Mouse (Mus musculus): ENCODE results near the gene Gm45808.

Gm45808 gene

DNA sequence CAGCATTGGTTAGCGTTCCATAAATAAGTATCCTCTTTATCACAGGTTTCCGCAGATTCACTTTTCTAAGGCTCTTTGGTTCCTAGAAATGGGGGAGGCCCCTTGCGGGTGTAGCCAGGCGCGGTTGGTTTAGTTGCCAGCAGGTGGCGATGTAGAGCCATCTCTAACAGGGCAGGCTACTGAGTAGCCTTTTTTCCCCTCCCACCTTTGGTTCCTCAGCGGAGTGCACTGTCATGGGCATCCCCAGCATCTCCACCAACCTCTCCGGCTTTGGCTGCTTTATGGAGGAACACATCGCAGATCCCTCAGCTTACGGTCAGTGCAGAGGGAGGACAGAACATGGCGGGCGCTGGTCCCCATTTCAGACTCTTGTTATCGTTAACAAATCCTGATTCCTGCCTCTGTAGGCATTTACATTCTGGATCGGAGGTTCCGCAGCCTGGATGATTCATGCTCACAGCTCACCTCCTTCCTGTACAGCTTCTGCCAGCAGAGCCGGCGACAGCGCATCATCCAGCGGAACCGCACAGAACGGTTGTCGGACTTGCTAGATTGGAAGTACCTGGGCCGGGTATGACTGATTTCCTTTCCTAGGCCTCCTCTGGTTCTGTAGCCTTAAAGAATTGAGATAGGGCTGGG lies 35.1 kb downstream of the Gm45808 start:
- peak; percentile 82 for ATAC-seq (ENCODE audit: low TSS enrichment)

DNA sequence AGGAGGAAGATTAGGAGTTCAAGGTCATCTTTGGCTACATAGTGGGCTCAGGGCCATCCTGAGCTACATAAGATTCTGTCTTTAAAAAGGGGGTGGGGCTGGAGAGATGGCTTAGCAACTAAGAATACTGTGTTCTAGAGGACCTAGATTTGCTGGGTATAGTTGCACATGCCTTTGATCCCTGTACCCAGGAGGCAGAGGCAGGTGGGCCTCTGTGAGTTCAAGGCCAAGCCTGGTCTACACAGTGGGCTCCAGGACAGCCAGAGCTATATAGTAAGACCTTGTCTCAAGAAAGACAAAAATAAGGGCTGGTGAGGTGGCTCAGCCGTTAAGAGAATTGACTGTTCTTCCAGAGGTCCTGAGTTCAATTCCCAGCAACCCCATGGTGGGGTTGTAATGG lies 36.6 kb downstream of the Gm45808 start:
- no peak for ATAC-seq (ENCODE audit: low TSS enrichment)

DNA sequence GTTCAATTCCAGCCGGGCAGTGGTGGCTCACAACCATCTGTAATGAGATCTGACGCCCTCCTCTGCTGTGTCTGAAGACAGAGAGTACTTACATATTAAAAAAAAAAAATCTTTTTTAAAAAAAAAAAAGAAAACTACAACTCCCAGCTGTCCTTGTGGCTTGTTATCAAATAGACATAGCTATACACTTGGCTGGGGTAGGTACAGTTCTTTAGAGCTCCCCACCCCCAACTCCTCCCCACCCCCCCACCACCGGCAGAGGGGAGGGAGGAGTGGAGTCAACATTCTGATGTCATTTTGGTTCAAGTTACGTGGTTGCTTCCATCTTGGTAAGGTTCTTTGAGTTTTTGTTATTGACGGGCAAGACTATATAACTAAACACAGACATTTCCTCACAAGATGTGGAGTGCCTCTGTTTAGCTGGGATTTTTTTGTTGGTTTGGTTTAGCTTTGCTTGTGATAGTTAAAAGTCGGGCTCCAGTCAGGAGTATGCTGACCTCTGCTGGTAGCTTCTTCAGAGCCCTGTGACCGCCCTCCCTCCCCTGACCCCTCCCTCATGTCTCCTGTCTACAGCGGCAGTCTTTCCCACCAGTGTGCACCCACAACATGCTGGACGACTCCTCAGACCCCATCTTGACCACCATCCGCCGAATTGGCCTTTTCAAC lies 39.2 kb downstream of the Gm45808 start:
- ATAC-seq (ENCODE audit: low TSS enrichment) = no peak

- ATAC-seq (ENCODE audit: low TSS enrichment) = no peak
These were observed 40.0 kb downstream of the Gm45808 start for GRCm38 (mm10) chr7:45446589-45446988.

DNA sequence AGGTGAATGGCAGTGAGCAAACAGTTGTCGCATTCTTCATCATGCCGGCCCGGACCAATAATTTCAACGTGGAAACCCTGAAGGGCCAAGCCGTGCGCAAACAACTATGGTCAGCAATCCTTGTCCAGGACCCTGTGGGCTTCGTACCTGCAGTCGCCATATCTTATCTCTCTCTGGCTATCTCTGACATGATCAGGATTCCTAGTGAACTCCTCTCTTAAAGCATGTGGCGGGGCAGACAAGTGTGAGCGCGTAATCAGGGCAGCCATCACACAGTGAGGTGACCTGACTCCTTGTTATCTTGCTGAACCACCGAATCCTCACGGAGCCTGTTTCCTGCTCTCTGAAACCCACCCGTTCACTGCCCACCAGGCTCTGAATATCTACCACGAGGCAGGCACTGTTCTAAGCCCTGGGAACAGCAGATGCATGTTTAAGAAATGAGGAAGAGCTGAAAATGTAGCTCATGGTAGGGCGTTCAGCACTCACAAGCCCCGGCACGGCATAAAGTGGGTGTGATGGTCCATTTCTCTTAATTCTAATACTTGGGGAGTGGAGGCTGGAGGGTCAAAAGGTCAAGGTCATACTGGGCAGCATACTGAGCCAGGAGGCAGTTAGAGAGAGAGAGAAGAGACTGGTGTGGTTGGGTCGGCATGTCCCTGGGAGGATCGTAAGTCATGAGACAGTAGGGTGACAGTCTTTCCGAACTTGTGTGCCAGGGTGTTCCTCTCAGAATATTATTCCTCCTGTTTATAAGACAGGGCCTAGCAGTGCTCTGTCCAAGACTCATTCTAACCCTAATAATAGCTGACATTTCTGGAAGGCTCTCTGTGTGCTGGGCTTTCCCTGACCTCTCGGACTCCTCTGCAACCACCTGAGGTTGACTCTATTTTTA lies 42.8 kb downstream of the Gm45808 start:
- no peak for ATAC-seq (ENCODE audit: low TSS enrichment)

DNA sequence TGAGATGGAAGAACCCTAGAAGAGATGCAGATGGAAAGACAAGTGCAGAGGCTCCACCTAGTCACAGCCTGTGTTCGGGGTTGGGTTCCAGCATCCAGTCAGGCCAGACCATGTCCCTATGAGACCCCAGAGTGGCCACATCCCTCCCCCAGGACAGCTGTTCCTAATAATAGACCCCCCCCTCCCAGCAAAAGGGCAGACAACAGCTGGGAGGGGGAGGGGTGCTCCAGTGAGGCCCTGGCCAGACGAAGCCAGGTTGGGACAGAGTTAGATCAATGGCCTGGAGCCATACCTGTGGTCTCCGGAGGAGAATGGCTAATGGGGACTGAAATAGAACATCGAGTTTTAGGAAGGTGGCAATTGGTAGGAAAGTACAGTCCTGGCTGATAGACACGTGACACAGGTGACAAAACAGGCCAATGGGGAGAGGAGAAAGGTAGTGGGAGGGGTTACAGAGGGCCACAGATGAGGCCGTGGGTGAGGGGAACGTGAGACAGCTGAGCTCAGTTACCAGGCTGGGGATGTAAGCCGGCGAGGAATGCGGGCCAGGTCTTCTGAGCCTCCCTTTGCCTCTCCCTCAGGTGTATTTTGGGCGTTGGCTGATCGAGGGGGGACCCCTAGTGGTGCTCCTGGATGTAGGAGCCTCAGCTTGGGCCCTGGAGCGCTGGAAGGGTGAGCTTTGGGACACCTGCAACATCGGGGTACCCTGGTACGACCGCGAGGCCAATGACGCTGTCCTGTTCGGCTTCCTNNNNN lies 48.9 kb downstream of the Gm45808 start, which contains the start of gene Ruvbl2:
TSS of gene Ruvbl2 (minus strand) at position 576 of the 756 bp plus-strand sequence.
- ATAC-seq (ENCODE audit: low TSS enrichment) = no peak

GRCm38 (mm10) chr7:45437046-45437445 lies 49.6 kb downstream of the Gm45808 start:
- no peak for ATAC-seq (ENCODE audit: low TSS enrichment)

DNA sequence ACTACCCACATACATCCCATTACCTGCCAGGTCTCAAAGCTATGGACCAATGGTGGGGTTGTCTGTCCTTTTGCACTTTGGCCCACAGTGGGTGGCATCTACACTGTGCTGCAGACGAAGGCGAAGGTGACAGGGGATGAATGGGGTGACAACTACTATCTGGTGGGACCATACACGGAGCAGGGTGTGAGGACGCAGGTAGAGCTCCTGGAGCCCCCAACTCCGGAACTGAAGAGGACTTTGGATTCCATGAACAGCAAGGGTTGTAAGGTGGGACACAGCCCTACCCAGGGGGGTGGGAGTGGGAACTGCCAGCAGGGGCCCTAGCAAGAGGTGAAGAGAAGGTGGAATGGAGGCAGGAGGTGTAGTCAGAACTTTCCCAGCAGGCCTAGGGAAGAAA lies 50.2 kb downstream of the Gm45808 start:
- no peak for ATAC-seq (ENCODE audit: low TSS enrichment)

DNA sequence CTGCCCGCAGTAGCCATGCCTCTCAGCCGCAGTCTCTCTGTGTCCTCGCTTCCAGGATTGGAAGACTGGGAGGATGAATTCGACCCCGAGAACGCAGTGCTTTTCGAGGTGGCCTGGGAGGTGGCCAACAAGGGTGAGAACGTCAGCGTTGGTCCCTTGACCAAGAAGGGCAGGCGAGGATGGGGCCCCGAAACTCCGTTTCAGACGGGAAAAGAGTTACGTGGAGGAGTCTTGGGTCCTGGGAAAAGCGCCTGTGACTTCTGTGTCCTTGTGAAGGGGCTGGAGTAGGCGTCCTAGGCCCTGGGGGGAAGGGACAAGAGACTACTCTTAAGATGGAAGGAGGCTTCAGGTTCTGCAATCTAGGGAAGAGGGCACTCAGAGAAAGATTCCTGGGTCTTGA lies 51.6 kb downstream of the Gm45808 start:
- 0 out of 2 replicates have a peak, but pooled peaks have one; percentile 7 for ATAC-seq (ENCODE audit: low TSS enrichment)

- peak; percentile 90 for ATAC-seq (ENCODE audit: low TSS enrichment)
These were observed 52.2 kb downstream of the Gm45808 start, which contains the start of gene Gys1 for GRCm38 (mm10) chr7:45434203-45435015. TSS of gene Gys1 (plus strand) at chr7:45434844.

DNA sequence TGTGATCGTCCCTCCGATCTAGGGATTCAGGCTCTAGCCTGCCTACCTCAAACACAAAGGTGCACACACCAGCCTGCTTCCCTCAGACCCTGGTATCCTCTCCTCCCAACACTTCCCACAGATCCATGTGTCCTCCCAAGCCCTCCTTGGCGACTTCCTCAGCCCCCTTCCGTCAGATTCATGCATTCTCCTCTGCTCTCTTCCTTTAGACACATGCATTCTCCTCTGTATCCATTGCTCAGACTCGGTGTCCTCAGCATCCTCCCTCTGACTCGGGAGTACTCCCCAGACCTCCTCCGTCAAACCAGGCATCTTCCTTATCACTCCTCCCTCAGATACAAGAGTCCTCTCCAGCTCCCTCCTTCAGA lies 52.8 kb downstream of the Gm45808 start:
- ATAC-seq (ENCODE audit: low TSS enrichment) = no peak

DNA sequence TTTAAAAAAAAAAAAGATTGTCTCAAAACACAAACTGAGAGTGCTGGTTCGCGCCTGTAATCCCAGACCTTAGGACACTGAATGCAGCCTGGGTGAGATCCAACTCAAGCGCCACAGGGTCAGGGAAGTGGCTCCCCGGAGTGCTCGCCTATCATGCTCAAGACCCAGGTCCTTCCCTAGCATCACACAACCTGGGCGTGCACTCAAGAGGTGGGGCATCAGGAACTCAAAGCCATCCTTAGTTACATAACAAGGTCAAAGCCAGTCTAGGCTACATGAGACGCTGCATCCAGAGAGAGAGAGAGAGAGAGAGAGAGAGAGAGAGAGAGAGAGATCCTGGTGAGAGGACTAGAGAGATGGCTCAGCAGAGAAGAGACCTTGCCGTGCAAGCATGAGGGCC lies 60.1 kb downstream of the Gm45808 start:
- ATAC-seq (ENCODE audit: low TSS enrichment) = no peak

DNA sequence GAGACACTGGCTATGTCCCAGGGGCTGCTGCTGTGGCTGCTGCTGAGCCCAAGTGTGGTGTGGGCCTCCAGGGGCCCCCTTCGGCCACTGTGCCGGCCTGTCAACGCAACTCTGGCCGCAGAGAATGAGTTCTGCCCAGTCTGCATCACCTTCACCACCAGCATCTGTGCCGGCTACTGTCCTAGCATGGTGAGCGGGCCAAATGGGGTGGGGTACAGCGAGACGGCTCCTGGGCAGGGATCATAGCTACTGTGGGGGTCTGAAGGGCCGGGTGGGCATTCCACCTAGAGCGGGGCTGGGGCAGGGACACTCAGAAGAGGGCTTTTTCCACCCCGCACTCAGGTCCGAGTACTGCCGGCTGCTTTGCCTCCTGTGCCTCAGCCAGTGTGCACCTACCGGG lies 65.4 kb downstream of the Gm45808 start:
- no peak for ATAC-seq (ENCODE audit: low TSS enrichment)

DNA sequence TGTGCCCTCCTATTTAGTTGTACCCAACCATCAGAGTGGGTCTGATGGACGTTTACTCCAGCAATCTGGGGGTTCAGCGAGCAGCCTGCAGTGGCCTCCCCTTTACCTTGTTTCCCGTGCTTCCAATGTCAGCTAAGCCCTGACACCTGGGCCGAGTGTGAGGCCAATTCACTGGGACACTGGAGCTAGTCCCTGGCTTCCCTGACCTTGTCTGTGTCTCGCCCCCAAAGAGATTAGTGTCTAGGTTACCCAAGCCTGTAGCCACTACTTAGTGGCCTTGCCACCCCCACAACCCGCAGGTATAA lies 66.0 kb downstream of the Gm45808 start, which contains the start of gene Lhb:
TSS of gene Lhb (plus strand) at position 206 of the 305 bp plus-strand sequence.
- ATAC-seq (ENCODE audit: low TSS enrichment) = no peak

- ATAC-seq (ENCODE audit: low TSS enrichment) = no peak
These were observed 66.6 kb downstream of the Gm45808 start for GRCm38 (mm10) chr7:45419859-45420614.

GRCm38 (mm10) chr7:45417962-45418492 lies 68.6 kb downstream of the Gm45808 start:
- no peak for ATAC-seq (ENCODE audit: low TSS enrichment)

Data from frontal cortex, adult (tissue).